Mouse (Mus musculus) heart, postnatal 0 days (tissue): Measurements from ENCODE around the gene Abca6.

Source experiments
- CTCF ChIP-seq: IDR thresholded peaks from 2 replicates; pipeline ENCODE4 v1.5.1; 2016; ENCODE audit warnings: antibody characterized with exemption, control low read depth, low read depth
- EP300 ChIP-seq: IDR thresholded peaks from 2 replicates; pipeline ENCODE4 v1.6.1; 2016; ENCODE audit warnings: antibody characterized with exemption, low read depth

DNA sequence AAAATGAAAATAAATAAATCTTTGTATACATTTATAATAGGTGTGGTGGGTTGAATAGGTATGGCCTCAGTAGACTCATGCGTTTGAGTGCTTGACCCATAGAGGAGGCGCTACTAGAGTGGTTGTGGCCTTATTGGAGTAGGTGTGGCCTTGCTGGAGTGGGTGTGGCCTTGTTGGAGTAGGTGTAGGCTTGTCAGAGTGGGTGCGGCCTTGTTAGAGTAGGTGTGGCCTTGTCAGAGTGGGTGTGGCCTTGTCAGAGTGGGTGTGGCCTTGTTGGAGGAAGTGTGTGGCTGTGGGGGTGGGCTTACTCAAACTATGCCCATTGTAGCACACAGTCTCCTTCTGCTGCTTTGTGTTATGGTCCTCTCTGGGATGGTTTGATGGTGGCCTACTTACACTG lies 80.4 kb downstream of the Abca6 start:
- TF ChIP-seq CTCF: no peak
- TF ChIP-seq EP300: no peak
